Mouse (Mus musculus) cerebellum, adult 2 months (tissue): ENCODE data around the gene Spsb3. TPM values are rescaled to one million over a fixed set of nuclear protein-coding genes. Genes with fewer than 3 reads are reported as not detected.

ENCODE experiments used
- DNase-seq, 2 experiments: peaks; one replicate each; pipeline ENCODE4 v3.0.0; 2021
- H3K27ac ChIP-seq: fragments of 200-500 bp; 2 replicates; pipeline ENCODE4 v1.5.1; 2012; ENCODE audit warnings: low read length, control low read depth, inconsistent platforms; ENCODE audit not compliant: insufficient read depth
- H3K27me3 ChIP-seq: fragments of 200-500 bp; 2 replicates; pipeline ENCODE4 v1.6.1; 2012; ENCODE audit warnings: inconsistent platforms, mild to moderate bottlenecking, low read length, moderate library complexity; ENCODE audit not compliant: control insufficient read depth, insufficient read depth
- H3K4me1 ChIP-seq: fragments of 200-500 bp; 2 replicates; pipeline ENCODE4 v1.6.1; 2011; ENCODE audit warnings: low read length; ENCODE audit not compliant: control insufficient read depth, insufficient read depth
- H3K4me3 ChIP-seq: fragments of 200-500 bp; replicated peaks from 2 replicates; pipeline ENCODE3; 2011; ENCODE audit warnings: mild to moderate bottlenecking, low read depth, low read length, control low read depth; ENCODE audit not compliant: insufficient read depth
- CTCF ChIP-seq: fragments of 200-500 bp; IDR thresholded peaks from 2 replicates; pipeline ENCODE4 v1.5.1; 2011; ENCODE audit warnings: low read depth, mild to moderate bottlenecking, control low read depth, low read length, moderate library complexity, borderline replicate concordance; ENCODE audit not compliant: insufficient read depth
- POLR2A ChIP-seq: fragments of 200-500 bp; IDR thresholded peaks from 2 replicates; pipeline ENCODE4 v1.6.1; 2011; ENCODE audit warnings: low read length, control low read depth, borderline replicate concordance; ENCODE audit not compliant: insufficient read depth
- WGBS: fragments of 180-500 bp; shearing (Covaris S2); methylation state at CpG from one replicate; pipeline ENCODE4 v1.1.7; 2018; 5-methylcytosine and 5-hydroxymethylcytosine counted together
- polyA plus RNA-seq: library from polyadenylated mRNA; depleted of rRNA; stranded (reverse); fragments of >200 nt; gene quantifications from 2 replicates; pipeline ENCODE4 v1.2.3, GENCODE M21; 2012

Spsb3 gene
- polyA plus RNA-seq, 1 experiment, result 124 TPM

- no peak for TF ChIP-seq POLR2A
- no peak for TF ChIP-seq CTCF
- H3K4me3 ChIP-seq, result peak overlapping the region; percentile 87
- H3K4me1 ChIP-seq, result peaks cover 54% of the 10 kb centered on the region
- H3K27me3 ChIP-seq, result no peaks in the 10 kb centered on the region
- H3K27ac ChIP-seq, result peak overlapping the region; percentile 61; the same call in 1 of the 2 replicates
- DNase-seq, result no peak
- 2% methylated on average over 23 of the region's 23 CpGs for WGBS
These were observed 9.3 kb downstream of the Spsb3 start for GRCm38 (mm10) chr17:24895571-24896240.

GRCm38 (mm10) chr17:24896241-24896992, 10.0 kb downstream of the Spsb3 start, which contains the start of gene Nme3:
Gene Nme3 (plus strand): TSS chr17:24896500.
- Histone ChIP-seq H3K4me1 (peaks cover 47% of the 10 kb centered on the region), H3K27me3 (no peaks in the 10 kb centered on the region), H3K4me3 (peak within 1 kb of the TSS; percentile 87), H3K27ac (peak within 1 kb of the TSS; percentile 61)
- DNase-seq, result peak; percentile 79 to 81
- WGBS, result under 1% methylated on average over 50 of the region's 50 CpGs
- peak; percentile 25; the same call in 1 of the 2 replicates for TF ChIP-seq CTCF
- TF ChIP-seq POLR2A, result peak; percentile 42; the same call in 1 of the 2 replicates

- Histone ChIP-seq H3K4me1 (peaks cover 41% of the 10 kb centered on the region), H3K27me3 (no peaks in the 10 kb centered on the region), H3K4me3 (peak overlapping the region; percentile 87), H3K27ac (peak overlapping the region; percentile 38; the same call in 1 of the 2 replicates)
- peak in 1 of 2 experiments; percentile 32 for DNase-seq
- TF ChIP-seq POLR2A, result no peak
- TF ChIP-seq CTCF, result no peak
- WGBS, result 8% methylated on average over 11 of the region's 11 CpGs
These were observed 10.5 kb downstream of the Spsb3 start for GRCm38 (mm10) chr17:24896993-24897269.

DNA sequence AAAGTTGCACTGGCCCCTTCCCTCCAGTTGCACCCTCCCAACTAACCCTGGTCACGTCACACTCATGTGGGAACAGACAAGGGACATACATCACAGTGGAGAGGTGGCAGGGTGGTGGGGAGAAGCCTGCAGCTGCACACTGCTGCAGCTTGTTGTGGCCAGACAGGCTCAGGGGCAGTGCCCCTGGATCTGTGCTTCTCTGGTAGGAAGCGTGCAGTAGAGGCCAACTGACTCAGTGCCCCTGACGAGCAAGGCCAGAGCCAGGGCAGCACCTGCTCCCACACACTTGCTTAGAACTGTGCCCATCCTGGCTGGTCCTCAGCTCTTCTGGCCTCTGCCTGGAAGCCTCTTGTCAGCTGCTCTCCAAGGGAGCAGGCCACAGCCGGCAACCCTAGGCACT, 11.2 kb downstream of the Spsb3 start:
- WGBS, result 25% methylated on average over 4 of the region's 4 CpGs
- TF ChIP-seq POLR2A (no peak), CTCF (no peak)
- Histone ChIP-seq H3K4me3 (peak overlapping the region; percentile 87), H3K27ac (no peak overlapping the region), H3K27me3 (no peaks in the 10 kb centered on the region), H3K4me1 (peaks cover 35% of the 10 kb centered on the region)
- peak in 1 of 2 experiments; percentile 27 for DNase-seq

DNA sequence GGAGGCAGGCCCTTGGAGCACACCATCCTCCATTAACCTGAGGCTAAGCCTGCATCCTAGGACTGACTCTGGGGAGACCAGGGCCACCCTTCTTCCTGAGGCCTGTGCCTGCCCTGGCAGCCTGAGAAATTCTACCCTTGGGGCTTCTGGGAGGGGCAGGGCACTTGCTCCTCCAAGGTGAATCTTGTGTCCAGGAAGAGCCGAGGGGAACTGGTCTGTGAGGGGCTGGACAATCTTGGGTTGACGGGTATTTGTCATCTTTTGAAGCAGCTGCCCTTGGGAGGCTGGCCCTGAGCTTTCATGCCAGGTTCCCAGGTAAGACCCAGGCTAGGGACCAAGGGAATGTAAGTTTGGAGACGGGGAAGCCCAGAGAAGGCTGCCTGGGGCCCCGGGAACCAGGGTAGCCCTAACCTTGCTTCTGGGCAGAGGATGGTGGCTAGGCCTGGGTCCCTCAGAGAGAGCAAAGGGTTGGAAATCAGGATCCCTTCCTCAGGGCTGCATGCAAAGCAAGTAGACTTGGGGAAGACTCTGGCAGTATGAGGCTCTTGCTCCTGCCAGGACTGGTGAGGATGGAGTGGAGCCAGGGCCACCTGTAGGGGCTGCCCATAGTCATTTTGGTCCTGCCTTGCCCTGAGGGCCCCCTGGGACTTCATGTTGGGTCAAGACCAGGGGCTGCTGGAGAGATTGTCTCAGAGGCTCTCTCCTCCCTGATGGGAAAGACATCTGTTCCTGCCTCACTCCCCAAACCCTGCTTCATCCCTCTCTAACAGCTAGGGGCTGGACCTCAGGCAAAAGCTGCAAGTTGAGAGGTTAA, 11.8 kb downstream of the Spsb3 start:
- no peak for TF ChIP-seq POLR2A
- no peak for TF ChIP-seq CTCF
- Histone ChIP-seq H3K27ac (no peak overlapping the region), H3K27me3 (no peaks in the 10 kb centered on the region), H3K4me3 (peak overlapping the region; percentile 87), H3K4me1 (peaks cover 28% of the 10 kb centered on the region)
- 56% methylated on average over 4 of the region's 4 CpGs for WGBS
- DNase-seq, result peak in 1 of 2 experiments; percentile 31

- Histone ChIP-seq H3K4me3 (no peak overlapping the region), H3K27me3 (no peaks in the 10 kb centered on the region), H3K27ac (no peak overlapping the region), H3K4me1 (peaks cover 24% of the 10 kb centered on the region)
- TF ChIP-seq CTCF (no peak), POLR2A (no peak)
- WGBS, result 27% methylated on average over 5 of the region's 5 CpGs
- DNase-seq, result peak in 1 of 2 experiments; percentile 26
These were observed 12.7 kb downstream of the Spsb3 start for GRCm38 (mm10) chr17:24899153-24899552.

DNA sequence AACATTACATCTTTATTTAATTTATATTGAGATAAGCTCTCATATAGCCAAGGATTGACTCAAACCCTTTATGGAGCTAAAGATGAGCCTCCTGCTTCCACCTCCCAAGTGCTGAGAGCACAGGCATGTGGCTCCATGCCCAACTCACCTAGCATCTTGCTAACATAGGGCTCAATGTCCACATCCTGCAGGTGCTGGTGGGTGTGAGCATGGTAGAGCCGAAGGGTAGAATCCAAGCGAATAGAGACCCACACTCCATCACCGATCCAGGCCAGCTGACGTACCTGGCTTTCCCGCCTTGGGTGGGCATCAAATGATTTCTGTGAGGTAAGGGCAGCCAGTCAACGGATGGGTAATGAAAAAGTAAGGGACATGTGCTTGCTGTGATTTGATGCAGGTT, 13.6 kb downstream of the Spsb3 start:
- H3K4me3 ChIP-seq, result no peak overlapping the region
- H3K27me3 ChIP-seq, result no peaks in the 10 kb centered on the region
- no peak overlapping the region for H3K27ac ChIP-seq
- DNase-seq, result no peak
- TF ChIP-seq POLR2A, result no peak
- TF ChIP-seq CTCF, result no peak
- peaks cover 24% of the 10 kb centered on the region for H3K4me1 ChIP-seq
- 95% methylated on average over 6 of the region's 6 CpGs for WGBS
